Mouse (Mus musculus) regulatory T cell (primary cell): Measurements from ENCODE around the gene Bhlhb9.
"Not testable (repeated sequence)": the region's sequence is repeated elsewhere in the genome, so short reads cannot be mapped to it uniquely, and the experiment has no call there.

Experiments used
- in situ Hi-C: fragments of 300-600 bp; cut with MboI, MseI; formaldehyde crosslinking; loops from one replicate; pipeline ENCODE4 v1.15.1; 2025; ENCODE audit warnings: high pct_unique_total_duplicates

Gene Bhlhb9

DNA sequence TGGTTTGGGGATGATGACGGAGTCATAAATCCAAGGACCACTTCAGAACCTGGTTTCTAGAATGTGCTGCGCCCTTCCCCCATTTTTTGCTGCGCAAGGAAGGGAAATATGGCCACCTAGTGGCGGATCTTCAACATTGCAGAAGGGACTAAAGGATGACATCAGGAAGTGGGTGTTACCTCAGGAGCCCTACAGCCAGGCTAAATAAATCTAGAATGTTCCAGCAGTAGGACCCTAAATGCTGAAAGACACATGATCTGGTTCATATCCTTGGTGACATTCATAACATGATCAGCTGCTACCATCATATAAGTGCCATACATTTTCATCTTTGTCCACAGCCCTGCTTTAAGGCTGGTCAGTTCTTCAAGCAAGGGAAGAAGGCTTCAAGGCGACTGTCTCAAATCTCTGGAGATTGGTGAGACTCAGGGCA is at the start of gene Bhlhb9:
Gene Bhlhb9, plus strand, starts transcription at position 383 of the 433 bp plus-strand sequence.
- in situ Hi-C loops, result loop anchor here (5.0 kb wide), 1 partner anchor 45 kb away; no protein-coding TSS in a partner anchor

DNA sequence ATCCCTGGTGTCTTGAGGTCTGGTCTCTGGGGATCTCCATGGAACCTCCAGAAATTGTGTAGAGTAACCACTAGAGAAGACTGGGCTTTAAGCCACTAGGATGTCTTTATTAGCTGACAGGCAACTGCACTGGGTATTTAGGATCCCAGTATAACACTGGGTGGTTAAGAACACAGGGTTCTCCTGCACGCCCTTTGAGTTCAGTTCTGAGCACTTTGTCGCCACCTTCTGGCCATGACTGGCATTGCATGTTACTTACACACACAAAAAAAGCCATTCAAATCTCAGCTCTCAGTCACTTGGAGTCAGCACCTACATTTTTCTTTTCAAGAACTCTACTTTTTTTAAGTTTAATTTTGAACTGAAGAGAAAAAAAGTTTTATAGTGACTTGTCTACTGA is 44.6 kb upstream of the Bhlhb9 start:
- in situ Hi-C loops, result no loop called here

DNA sequence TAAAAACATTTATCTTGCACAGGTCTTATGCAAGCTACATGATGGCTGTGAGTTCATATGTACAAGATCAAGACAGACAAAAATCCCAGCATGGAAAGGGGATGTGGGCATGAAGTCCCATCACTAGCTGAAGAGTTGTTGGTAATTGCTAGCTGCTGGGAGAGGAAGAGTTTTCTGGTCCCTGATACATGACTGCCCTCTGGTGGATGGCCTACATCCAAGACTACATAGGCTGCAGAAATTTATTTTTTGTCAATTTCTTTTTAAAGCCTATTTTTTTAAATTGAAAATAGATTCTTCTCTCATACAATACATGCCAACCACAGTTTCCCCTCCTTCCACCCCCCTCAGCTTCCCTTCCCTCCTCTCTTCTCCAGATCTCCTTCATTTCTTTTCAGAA is 35.7 kb upstream of the Bhlhb9 start:
- in situ Hi-C loops, result no loop called here

DNA sequence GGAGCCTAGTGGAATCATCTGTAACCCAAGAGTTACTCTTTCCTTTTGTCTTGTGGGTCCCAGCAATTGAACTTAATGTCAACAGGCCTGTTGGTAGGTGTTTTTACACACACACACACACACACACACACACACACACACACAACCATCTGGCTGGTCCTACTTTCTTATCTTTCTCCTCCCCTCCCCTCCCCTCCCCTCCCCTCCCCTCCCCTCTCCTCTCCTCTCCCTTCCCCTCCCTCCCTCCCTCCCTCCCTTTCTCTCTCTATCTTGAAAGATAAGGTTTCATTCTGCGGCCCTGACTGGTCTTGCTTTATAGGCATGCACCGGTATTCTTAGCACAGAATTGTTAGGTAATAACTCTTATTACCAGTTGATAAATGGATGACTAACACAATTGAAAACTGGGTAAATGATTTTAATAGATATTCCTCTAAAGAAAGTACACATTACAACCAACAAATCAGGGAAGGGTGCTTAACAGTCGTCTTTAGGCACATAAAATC is 29.3 kb upstream of the Bhlhb9 start:
- in situ Hi-C loops, result no loop called here

DNA sequence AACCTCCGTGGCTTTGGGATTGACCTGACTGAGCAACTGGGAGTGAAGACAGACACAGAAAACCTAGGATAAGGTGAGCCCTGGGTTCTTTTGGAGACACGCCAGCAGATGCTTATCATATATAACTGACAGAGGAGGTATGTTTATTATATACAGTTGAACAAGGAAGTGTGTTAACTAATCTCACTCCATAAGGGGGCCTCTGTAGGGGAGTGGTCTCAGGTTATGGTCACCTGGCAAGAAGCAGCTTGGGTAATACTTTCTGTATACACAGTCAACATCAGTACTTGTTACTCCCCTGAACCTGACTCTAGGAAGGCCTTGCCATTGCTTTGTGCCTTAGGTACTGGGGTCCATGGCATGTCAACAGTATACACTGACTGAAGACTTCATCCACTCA is 28.8 kb upstream of the Bhlhb9 start:
- in situ Hi-C loops, result no loop called here

DNA sequence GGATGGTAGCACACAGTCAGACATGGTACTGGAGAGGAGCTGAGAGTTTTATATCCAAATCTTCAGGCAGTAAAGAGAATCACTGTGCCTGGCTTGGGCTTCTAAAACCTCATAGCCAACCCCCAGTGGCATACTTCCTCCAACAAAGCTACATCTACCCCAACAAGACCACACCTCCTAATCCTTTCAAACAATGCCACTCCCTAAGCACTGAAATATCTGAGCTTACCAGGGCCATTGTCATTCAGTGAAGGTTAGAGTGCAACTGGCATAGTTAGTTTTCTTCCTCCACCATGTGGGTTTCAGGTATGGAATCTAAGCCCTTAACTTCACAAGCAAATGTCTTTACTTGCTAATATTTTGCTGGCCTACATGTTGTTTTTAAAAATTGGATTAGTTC is 5.9 kb upstream of the Bhlhb9 start:
- in situ Hi-C loops, result no loop called here

DNA sequence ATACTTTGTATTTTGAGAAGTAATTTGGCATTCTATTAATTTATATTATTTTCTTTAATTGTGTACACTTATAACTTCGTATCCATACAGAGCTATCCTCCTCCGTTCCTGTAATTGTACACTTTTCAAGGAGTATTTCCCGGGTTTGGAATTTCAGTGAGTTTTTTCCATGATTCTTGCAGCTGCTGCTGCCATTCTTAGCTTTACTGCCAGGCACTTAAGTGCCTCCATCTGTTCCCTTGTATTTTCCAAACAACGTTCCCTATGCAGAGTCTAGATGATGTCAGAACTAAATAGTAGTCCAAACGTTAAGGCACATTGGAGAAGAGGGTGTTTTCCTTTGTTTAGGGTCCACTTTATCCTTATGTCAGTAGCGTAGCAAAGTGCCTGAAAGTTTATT is 5.1 kb upstream of the Bhlhb9 start:
- in situ Hi-C loops, result no loop called here

DNA sequence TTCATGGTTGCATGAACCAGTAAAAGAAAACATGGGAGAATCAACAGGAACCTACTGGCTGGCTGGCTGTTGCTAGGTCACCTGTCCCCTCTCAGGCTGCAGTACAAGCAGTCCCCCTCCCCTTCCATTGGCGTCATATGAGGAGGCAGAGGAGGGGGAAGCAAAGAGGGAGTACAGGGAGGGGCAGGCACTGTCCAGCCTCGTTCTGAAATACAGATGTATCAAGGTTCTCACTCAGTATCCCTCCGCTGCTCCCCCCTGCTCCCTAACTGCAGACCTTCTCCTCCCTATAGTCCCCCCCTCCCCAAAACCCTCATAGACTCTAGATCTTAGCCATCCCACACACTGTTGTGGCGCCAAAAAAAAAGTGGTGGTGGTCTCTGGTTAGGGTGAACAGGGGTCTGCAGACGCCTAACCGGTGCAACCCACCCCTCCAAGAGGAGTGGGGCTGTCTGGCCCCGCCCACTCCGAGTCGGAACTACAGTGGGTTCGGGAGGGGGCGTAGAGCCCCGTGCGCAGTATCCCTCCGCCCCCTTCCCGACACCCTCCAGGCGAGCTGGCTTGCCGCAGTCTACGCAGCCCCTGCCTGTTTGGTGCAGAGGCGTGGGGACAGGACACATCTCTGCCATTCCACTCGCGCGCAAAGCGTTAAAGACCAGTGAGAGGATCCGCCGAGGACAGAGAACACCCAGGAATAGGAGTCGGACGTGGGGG is 1.6 kb upstream of the Bhlhb9 start:
- in situ Hi-C loops, result loop anchor here (5.0 kb wide), 1 partner anchor 47 kb away; no protein-coding TSS in a partner anchor

DNA sequence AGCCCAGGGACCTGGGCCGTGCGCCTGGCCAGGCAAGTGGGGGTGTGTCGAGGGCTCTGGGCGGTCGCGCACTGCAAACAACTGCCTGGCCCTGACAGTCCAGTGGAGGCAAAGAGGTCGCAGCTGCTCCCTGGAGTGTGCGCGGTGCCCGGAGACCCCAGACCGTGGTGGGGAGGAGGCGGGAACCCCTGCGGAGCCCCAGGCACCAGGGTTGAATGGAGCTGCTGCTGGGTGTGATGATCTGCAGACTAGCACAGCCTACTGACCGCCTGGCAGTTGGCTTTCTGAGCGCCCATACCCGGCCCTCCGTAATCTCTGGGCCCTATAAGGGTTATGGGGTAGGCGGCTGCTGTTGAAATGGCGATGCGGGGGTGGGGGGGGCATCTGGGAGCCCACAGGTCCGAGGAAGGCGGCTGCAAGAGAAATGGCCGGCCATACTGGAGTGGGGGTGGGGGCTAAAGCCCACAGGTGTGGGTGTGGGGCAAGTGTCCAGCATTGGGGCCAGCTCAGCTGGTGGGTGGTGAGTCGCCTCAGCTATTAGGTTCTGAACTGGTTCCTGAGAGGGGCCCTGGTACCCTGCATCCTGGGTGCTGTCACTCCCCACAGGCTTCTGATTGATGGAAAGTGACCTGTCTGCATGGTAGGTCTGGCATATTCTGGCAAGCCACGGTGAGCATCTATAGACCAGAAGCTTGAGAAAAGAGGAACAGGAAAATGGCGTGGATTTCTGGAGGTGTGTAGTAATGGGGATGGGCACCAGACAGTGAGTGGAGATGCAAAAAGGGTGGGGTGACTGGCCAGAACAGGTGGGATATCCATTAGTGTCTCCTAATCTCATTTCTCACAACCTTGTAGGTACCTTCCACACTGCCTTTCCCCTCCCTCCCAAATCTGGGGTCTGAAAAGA is 836 bp upstream of the Bhlhb9 start:
- in situ Hi-C loops, result loop anchor here (5.0 kb wide), 1 partner anchor 46 kb away; no protein-coding TSS in a partner anchor

DNA sequence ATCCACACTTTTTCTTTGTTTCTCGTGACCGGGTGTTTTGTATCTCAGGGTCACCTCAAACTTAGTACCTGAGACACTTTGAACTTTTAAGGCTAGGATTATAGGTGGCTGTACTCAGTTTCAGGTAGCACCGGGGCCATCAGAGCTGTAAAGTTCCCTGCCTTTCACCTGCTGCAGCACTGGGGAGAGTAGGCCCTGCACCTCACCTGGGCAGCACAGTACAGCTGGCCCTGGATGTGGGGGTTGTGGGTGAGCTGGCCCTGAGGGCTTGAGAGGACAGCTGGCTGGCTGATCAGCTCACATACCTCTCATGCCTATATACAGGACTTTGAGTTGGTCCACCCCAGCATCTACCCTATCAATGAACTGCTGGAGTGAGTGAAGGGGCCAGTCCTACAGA is 6.8 kb downstream of the Bhlhb9 start:
- in situ Hi-C loops, result loop anchor here (10.0 kb wide), 1 partner anchor 181 kb away; no protein-coding TSS in a partner anchor

DNA sequence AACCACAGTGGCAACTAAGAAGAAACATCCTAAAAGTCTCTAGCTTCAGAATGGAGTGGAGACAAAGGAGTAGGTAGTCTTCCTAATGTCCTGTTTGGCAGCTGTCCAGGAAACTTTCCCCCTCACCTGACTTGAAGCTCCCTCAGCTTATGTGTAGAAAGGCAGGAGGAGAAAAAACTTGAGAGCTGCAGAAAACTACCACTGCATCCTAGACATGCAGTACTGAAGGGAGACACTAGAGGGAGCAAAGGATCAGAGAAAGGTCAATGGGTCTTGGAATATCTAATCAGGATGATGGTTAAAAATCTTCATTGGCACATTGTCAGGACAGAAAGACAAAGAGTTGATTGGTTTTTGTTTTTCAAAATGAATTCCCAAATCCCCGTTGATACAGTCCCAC is 8.4 kb downstream of the Bhlhb9 start:
- in situ Hi-C loops, result loop anchor here (10.0 kb wide), 1 partner anchor 179 kb away; no protein-coding TSS in a partner anchor

DNA sequence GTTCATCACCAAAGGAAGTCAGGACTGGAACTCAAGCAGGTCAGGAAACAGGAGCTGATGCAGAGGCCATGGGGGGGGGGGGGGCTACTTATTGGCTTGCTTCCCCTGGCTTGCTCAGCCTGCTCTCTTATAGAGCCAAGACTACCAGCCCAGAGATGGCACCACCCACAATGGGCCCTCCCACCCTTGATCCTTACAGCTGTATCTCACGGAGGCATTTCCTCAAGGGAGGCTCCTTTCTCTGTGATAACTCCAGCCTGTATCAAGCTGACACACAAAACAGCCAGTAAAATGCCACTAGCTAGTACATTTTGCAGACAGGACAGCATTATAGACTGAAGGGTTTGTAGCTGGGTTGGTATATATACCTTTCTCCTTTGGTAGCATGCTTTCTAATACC is 38.5 kb downstream of the Bhlhb9 start:
- in situ Hi-C loops, result not testable (repeated sequence)

DNA sequence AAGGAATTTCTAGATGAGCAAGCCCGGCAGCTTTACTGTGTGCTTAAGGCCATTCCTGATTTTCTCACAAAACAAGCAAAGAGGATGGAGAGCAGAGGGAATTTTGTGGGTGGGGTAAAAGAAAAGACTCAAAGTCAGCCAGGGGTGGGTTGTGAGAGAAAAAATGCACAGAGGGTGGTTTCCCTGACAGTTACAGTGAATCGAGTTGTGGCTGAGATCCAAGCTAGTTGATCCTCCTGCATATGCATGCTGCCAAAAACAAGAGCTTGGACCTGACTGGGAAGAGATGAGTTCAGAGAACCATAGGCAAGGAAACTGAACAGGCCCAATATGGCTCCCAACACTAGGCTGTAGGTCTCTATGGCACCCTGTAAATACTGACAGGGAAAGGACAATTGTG is 40.5 kb downstream of the Bhlhb9 start:
- in situ Hi-C loops, result no loop called here

DNA sequence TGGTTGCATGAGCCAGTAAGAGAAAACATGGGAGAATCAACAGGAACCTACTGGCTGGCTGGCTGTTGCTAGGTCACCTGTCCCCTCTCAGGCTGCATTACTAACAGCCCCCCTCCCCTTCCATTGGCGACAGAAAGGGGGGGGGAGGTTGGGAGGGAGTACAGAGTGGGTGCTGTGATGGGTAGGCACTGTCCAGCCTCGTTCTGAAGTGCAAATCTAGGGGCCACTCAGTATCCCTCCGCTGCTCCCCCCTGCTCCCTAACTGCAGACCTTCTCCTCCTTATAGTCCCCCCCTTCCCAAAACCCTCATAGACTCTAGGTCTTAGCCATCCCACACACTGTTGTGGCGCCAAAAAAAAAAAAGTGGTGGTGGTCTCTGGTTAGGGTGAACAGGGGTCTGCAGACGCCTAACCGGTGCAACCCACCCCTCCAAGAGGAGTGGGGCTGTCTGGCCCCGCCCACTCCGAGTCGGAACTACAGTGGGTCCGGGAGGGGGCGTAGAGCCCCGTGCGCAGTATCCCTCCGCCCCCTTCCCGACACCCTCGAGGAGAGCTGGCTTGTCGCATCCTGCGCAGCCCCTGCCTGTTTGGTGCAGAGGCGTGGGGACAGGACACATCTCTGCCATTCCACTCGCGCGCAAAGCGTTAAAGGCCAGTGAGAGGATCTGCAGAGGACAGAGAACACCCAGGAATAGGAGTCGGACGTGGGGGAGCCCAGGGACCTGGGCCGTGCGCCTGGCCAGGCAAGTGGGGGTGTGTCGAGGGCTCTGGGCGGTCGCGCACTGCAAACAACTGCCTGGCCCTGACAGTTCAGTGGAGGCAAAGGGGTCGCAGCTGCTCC is 41.3 kb downstream of the Bhlhb9 start, which contains the start of gene Gprasp2:
Gene Gprasp2, plus strand, starts transcription at position 514 of the 840 bp plus-strand sequence.
- in situ Hi-C loops, result not testable (repeated sequence)

DNA sequence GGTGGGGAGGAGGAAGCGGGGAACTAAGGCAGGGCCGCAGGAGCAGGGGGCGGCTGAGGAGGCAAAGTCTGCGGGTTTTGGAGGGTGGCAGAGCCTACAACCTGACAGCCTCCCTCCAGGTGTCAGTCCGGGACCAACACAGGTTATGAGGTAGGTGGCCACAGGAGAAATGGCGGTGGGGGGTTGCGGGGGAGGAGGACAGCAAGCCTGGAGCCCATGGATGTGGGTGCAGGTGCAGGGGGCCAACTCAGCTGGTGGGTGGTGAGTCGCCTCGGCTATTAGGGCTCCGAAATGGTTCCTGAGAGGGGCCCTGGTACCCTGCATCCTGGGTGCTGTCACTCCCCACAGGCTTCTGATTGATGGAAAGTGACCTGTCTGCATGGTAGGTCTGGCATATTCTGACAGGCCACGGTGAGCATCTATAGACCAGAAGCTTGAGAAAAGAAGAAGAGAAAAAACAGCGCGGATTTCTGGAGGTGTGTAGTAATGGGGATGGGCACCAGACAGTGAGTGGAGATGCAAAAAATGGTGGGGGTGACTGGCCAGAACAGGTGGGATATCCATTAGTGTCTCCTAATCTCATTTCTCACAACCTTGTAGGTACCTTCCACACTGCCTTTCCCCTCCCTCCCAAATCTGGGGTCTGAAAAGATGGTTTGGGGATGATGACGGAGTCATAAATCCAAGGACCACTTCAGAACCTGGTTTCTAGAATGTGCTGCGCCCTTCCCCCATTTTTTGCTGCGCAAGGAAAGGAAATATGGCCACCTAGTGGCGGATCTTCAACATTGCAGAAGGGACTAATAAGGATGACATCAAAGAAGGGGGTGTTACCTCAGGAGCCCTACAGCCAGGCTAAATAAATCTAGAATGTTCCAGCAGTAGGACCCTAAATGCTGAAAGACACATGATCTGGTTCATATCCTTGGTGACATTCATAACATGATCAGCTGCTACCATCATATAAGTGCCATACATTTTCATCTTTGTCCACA is 42.3 kb downstream of the Bhlhb9 start:
- in situ Hi-C loops, result loop anchor here (5.0 to 10.0 kb wide), 2 partner anchors 42 to 115 kb away; partner anchors contain the start of genes Bhlhb9 and Tmsb15a

DNA sequence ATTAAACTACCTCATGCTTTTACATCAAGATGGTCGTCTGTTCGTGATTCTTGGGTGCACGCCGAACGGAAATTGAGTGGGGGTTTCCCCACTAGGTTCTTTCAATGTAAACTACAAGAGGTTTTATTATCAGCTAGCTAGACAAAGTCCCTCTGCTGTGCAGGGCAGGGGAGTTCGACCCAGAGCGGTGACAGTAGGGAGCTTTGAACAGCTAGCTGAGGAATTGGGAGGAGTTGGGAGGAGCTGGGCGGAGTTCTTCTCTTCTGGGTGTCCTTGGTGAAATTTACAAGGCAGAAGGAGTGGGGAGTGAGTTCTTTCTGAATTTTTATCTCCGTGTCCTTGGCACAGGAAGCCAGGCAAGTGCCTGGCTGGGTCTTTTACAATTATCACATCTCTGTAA is 69.4 kb downstream of the Bhlhb9 start:
- in situ Hi-C loops, result not testable (repeated sequence)

DNA sequence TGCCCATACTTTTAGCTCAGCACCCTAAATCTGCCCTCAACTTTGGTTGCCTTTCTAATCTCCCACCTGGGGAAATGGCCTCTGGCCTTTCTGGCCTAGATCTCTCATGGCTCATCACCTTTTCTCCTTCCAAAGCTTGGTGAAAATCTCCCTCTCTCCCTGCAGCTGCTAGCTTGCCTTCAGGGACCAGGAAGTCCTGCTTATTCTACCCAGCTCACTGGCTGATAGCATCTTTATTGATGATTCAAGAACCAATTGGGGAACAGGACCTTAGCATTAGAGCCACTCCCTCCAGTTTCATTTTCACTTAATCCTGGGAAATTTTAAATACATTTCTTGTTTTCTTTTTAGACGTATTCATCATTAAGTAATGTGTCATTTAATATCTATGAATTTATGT is 79.3 kb downstream of the Bhlhb9 start:
- in situ Hi-C loops, result no loop called here

DNA sequence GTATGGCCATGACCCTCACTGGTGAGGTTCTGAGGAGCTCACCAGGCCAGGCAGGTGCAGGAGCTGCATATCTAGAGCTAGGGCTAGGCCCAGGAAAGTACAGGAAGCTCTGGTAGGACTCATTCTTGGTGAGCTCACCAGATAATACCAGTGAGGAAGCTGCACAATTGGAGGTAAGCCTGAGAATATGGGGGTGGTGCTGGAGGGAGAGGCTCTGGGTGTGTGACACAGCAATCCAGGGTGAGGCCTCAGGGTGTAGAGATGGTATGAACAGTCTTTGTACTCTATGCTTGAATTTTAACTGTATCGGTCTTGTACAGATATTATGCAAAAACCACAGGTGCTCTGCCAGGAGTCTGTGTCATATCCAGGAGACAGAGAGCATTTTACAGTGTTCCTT is 82.2 kb downstream of the Bhlhb9 start:
- in situ Hi-C loops, result no loop called here

DNA sequence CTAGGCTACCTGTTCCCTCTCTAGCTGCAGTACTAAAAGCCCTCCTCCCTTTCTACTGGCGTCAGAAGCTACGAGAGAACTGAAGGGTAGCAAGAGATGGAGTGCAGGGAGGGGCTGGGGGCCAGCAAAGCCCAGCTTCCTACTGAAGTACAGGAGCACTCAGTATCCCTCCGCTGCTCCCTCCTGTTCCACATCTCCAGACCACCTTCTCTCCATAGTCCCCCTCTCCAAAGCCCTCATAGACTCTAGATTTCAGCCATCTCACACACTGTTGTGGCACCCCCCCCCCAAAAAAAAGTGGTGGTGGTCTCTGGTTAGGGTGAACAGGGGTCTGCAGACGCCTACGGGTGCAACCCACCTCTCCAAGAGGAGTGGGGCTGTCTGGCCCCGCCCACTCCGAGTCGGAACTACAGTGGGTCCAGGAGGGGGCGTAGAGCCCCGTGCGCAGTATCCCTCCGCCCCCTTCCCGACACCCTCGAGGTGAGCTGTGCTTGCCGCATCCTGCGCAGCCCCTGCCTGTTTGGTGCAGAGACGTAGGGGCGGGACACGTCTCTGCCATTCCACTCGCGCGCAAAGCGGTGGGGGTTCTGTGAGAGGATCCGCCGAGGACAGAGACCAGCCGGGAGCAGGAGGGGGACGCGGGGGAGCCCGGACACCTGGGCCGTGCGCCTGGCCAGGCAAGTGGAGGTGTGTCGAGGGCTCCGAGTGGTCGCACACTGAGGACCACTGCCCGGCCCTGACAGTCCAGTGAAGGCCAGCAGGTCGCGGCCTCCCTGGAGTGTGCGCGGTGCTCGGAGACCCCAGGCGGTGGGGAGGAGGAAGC is 88.2 kb downstream of the Bhlhb9 start:
- in situ Hi-C loops, result no loop called here
